Mouse (Mus musculus) forebrain, postnatal 0 days (tissue): ENCODE measurements at regions not wholly inside any gene's neighbourhood (a gene's known extent, or its start where the extent isn't known, plus 50 kb on each side); places are given as distances from the start of the nearest gene placed in this dataset.

Source experiments
- ATAC-seq: fragments of 200-750 bp; cut with Nextera tagmentation; 2 replicates; pipeline ENCODE4 v1.8.0; 2017; ENCODE audit warnings: mild to moderate bottlenecking, moderate library complexity
- DNase-seq: peaks from one replicate; pipeline ENCODE4 v3.0.0-alpha.2; 2015
- H3K27ac ChIP-seq: fragments of 300-500 bp; sonication (generic); 2 replicates; pipeline ENCODE4 v1.5.1; 2014; ENCODE audit warnings: low read depth, mild to moderate bottlenecking, antibody characterized with exemption, low read length, moderate library complexity, mixed read lengths
- H3K27me3 ChIP-seq: fragments of 300-500 bp; sonication (generic); 2 replicates; pipeline ENCODE4 v1.6.1; 2014; ENCODE audit warnings: mild to moderate bottlenecking, low read length, mixed read lengths; ENCODE audit not compliant: insufficient read depth
- H3K36me3 ChIP-seq: fragments of 300-500 bp; sonication (generic); 2 replicates; pipeline ENCODE4 v1.6.1; 2014; ENCODE audit warnings: mild to moderate bottlenecking, moderate library complexity; ENCODE audit not compliant: insufficient read depth
- H3K4me1 ChIP-seq: fragments of 300-500 bp; sonication (generic); 2 replicates; pipeline ENCODE4 v1.6.1; 2014; ENCODE audit warnings: antibody characterized with exemption; ENCODE audit not compliant: insufficient read depth
- H3K4me2 ChIP-seq: fragments of 300-500 bp; sonication (generic); 2 replicates; pipeline ENCODE4 v1.6.1; 2014; ENCODE audit warnings: low read depth, mild to moderate bottlenecking, moderate library complexity
- H3K4me3 ChIP-seq: fragments of 300-500 bp; sonication (generic); 2 replicates; pipeline ENCODE4 v1.5.1; 2014; ENCODE audit warnings: low read depth, low read length, mixed read lengths
- H3K9ac ChIP-seq: fragments of 300-500 bp; sonication (generic); 2 replicates; pipeline ENCODE4 v1.6.1; 2014; ENCODE audit warnings: mild to moderate bottlenecking
- H3K9me3 ChIP-seq: fragments of 300-500 bp; sonication (generic); 2 replicates; pipeline ENCODE4 v1.6.1; 2016; ENCODE audit warnings: low read length
- CTCF ChIP-seq: sonication (generic); IDR thresholded peaks from 2 replicates; pipeline ENCODE4 v1.5.1; 2016; ENCODE audit warnings: antibody characterized with exemption, control low read depth, low read depth
- WGBS: fragments of 180-500 bp; shearing (Covaris S2); extraction: QIAGEN DNeasy Blood & Tissue Kit; methylation state at CpG from one replicate; pipeline ENCODE4 v1.1.7; 2014; 5-methylcytosine and 5-hydroxymethylcytosine counted together

GRCm38 (mm10) chr13:107531528-107531927 is 509.6 kb upstream of the Kif2a start:
- Histone ChIP-seq H3K27ac (no peak overlapping the region), H3K4me2 (peak overlapping the region; percentile 21; the same call in 1 of the 2 replicates), H3K4me1 (peaks cover 11% of the 10 kb centered on the region; the same call in 1 of the 2 replicates), H3K27me3 (no peaks in the 10 kb centered on the region), H3K4me3 (no peak overlapping the region), H3K9ac (0 out of 2 replicates have a peak overlapping the region, but pooled peaks have one; percentile 18), H3K9me3 (no peaks in the 10 kb centered on the region), H3K36me3 (no peaks in the 10 kb centered on the region)
- WGBS = 18% methylated on average over 10 of the region's 10 CpGs
- peak; percentile 49 for DNase-seq
- TF ChIP-seq CTCF = no peak
- peak; percentile 60; the same call in 1 of the 2 replicates for ATAC-seq

GRCm38 (mm10) chr13:107531026-107531425 is 509.1 kb upstream of the Kif2a start:
- no peaks in the 10 kb centered on the region for H3K9me3 ChIP-seq
- H3K36me3 ChIP-seq = no peaks in the 10 kb centered on the region
- TF ChIP-seq CTCF = no peak
- H3K27me3 ChIP-seq = no peaks in the 10 kb centered on the region
- peak; percentile 13 for DNase-seq
- H3K4me1 ChIP-seq = peaks cover 11% of the 10 kb centered on the region; the same call in 1 of the 2 replicates
- H3K4me3 ChIP-seq = no peak overlapping the region
- H3K9ac ChIP-seq = 0 out of 2 replicates have a peak overlapping the region, but pooled peaks have one; percentile 18
- 51% methylated on average over 8 of the region's 8 CpGs for WGBS
- no peak for ATAC-seq
- peak overlapping the region; percentile 45; the same call in 1 of the 2 replicates for H3K27ac ChIP-seq
- no peak overlapping the region; the same call in 1 of the 2 replicates for H3K4me2 ChIP-seq

GRCm38 (mm10) chr13:107530392-107530791 is 508.5 kb upstream of the Kif2a start:
- no peak overlapping the region for H3K27ac ChIP-seq
- H3K4me1 ChIP-seq = peaks cover 11% of the 10 kb centered on the region; the same call in 1 of the 2 replicates
- H3K9me3 ChIP-seq = no peaks in the 10 kb centered on the region
- 78% methylated on average over 1 of the region's 1 CpGs for WGBS
- H3K27me3 ChIP-seq = no peaks in the 10 kb centered on the region
- H3K36me3 ChIP-seq = no peaks in the 10 kb centered on the region
- no peak overlapping the region for H3K9ac ChIP-seq
- DNase-seq (no peak), ATAC-seq (no peak)
- no peak for TF ChIP-seq CTCF
- no peak overlapping the region for H3K4me3 ChIP-seq
- H3K4me2 ChIP-seq = no peak overlapping the region

- 71% methylated on average over 15 of the region's 15 CpGs for WGBS
- no peak overlapping the region for H3K4me3 ChIP-seq
- H3K36me3 ChIP-seq = no peaks in the 10 kb centered on the region
Observed at GRCm38 (mm10) chr13:107528724-107529456, 507.0 kb upstream of the Kif2a start.

GRCm38 (mm10) chr13:107522942-107523341 is 501.0 kb upstream of the Kif2a start:
- H3K4me1 ChIP-seq = no peaks in the 10 kb centered on the region
- no peak overlapping the region for H3K4me2 ChIP-seq
- H3K9ac ChIP-seq = no peak overlapping the region
- no peak overlapping the region for H3K4me3 ChIP-seq
- no peak overlapping the region for H3K27ac ChIP-seq
- 84% methylated on average over 3 of the region's 3 CpGs for WGBS
- ATAC-seq = no peak
- H3K27me3 ChIP-seq = no peaks in the 10 kb centered on the region
- DNase-seq = no peak
- no peaks in the 10 kb centered on the region for H3K36me3 ChIP-seq
- no peak for TF ChIP-seq CTCF
- no peaks in the 10 kb centered on the region for H3K9me3 ChIP-seq

More at GRCm38 (mm10) chr13:107528724-107529456, 507.0 kb upstream of the Kif2a start:
- Histone ChIP-seq H3K9ac (no peak overlapping the region), H3K27ac (no peak overlapping the region), H3K27me3 (no peaks in the 10 kb centered on the region), H3K4me2 (no peak overlapping the region), H3K4me1 (peaks cover 11% of the 10 kb centered on the region; the same call in 1 of the 2 replicates), H3K9me3 (no peaks in the 10 kb centered on the region)
- no peak for TF ChIP-seq CTCF
- no peak for ATAC-seq
- DNase-seq = no peak

GRCm38 (mm10) chr13:107514236-107514635 is 492.3 kb upstream of the Kif2a start:
- Histone ChIP-seq H3K4me1 (no peaks in the 10 kb centered on the region), H3K4me2 (no peak overlapping the region), H3K36me3 (no peaks in the 10 kb centered on the region), H3K4me3 (no peak overlapping the region), H3K9ac (no peak overlapping the region), H3K9me3 (no peaks in the 10 kb centered on the region), H3K27ac (no peak overlapping the region), H3K27me3 (no peaks in the 10 kb centered on the region)
- TF ChIP-seq CTCF = no peak
- DNase-seq (no peak), ATAC-seq (no peak)
- 89% methylated on average over 3 of the region's 3 CpGs for WGBS
